Mouse (Mus musculus) MEL (cell line): ENCODE results near the gene Plekha7.

Experiments
- CTCF ChIP-seq, 3 experiments: IDR thresholded peaks in 2 of 3; conservative IDR thresholded peaks in 1 of 3; 2 replicates each; pipeline ENCODE4 v1.5.1; 2011 to 2012; ENCODE audit warnings: low read length in 3 of 3, low read depth in 2 of 3, mild to moderate bottlenecking in 2 of 3, improper control_type of control experiment in 1 of 3, inconsistent platforms in 1 of 3, mixed read lengths in 1 of 3, moderate library complexity in 1 of 3; ENCODE audit not compliant: control insufficient read depth in 1 of 3, insufficient read depth in 1 of 3, poor library complexity in 1 of 3, severe bottlenecking in 1 of 3
- MAZ ChIP-seq: IDR thresholded peaks from 2 replicates; pipeline ENCODE4 v1.6.1; 2012; ENCODE audit warnings: low read depth, mild to moderate bottlenecking, inconsistent platforms, low read length, improper control_type of control experiment

- TF ChIP-seq MAZ (no peak), CTCF (IDR thresholded peaks at IDR 0.05 in 2 of 3, conservative IDR thresholded peaks at IDR 0.05 in 1 of 3; ENCODE audit: control insufficient read depth in 1 of 3, insufficient read depth in 1 of 3, low read depth in 2 of 3, low read length in 3 of 3, poor library complexity in 1 of 3, severe bottlenecking in 1 of 3) (no peak)
These were observed 182.5 kb downstream of the Plekha7 start for GRCm38 (mm10) chr7:116125671-116126070.
